ENCODE assay signal across 20 mouse cellular contexts in genomic region chr1:72103962-72104361, GRCm38 (mm10).
DNase-seq lines count a peak whose midpoint lies in the region; ATAC-seq lines count a peak whose summit lies in the region.
"Had no signal": no experiment of that assay in that cellular context is flagged by ENCODE, and none has a peak within 500 bp of the region (broad histone marks: within the 10 kb centered on the region; RNA-seq: fewer than 3 reads in every experiment).

No protein-coding gene starts in this region.

- no peaks in the 10 kb centered on the region for H3K36me3 ChIP-seq in embryonic facial prominence, embryonic 14.5 days (ENCODE audit: control insufficient read depth, insufficient read depth, low read length)
- no peaks in the 10 kb centered on the region for H3K36me3 ChIP-seq in embryonic facial prominence, embryonic 10.5 days (replicated peaks)
- H3K36me3 ChIP-seq: embryonic facial prominence, embryonic 13.5 days; heart, embryonic 10.5 days; hindbrain, embryonic 13.5 days had no signal

- DNase-seq in embryonic facial prominence, embryonic 14.5 days (ENCODE audit: low spot score) = peak; percentile 45
- no peak for DNase-seq in embryonic facial prominence, embryonic 10.5 days (ENCODE audit: low spot score)
- DNase-seq in retina, postnatal 1 day = peak; percentile 8
- no peak for DNase-seq in retina, embryonic 14.5 days (ENCODE audit: low spot score)
- peak; percentile 21 for DNase-seq in lung, postnatal 25 days (ENCODE audit: low spot score)
- DNase-seq in layer of hippocampus, postnatal 10 days (ENCODE audit: low spot score in 2 of 2) = no peak
- DNase-seq in urinary bladder, postnatal 25 days (ENCODE audit: low spot score) = no peak
- DNase-seq: adrenal gland, postnatal 10 days; B cell, adult 2 months; cerebellum, adult 11 months; cerebellum, adult 8-10 months; cerebellum, postnatal 25 days; gastrocnemius, adult 2 months; gastrocnemius, postnatal 25 days; heart, postnatal 14 days had no signal

- H3K9ac ChIP-seq in embryonic facial prominence, embryonic 14.5 days (ENCODE audit: low read depth, low read length) = no peak overlapping the region
- H3K9ac ChIP-seq: embryonic facial prominence, embryonic 13.5 days; hindbrain, embryonic 13.5 days had no signal

- no peaks in the 10 kb centered on the region for H3K4me1 ChIP-seq in embryonic facial prominence, embryonic 14.5 days (ENCODE audit: control insufficient read depth, insufficient read depth, low read length)
- H3K4me1 ChIP-seq in embryonic facial prominence, embryonic 10.5 days = no peaks in the 10 kb centered on the region
- H3K4me1 ChIP-seq: hindbrain, embryonic 13.5 days had no signal

- H3K4me2 ChIP-seq in embryonic facial prominence, embryonic 14.5 days (ENCODE audit: low read depth, low read length) = no peak overlapping the region
- H3K4me2 ChIP-seq: embryonic facial prominence, embryonic 13.5 days; hindbrain, embryonic 13.5 days had no signal

- H3K4me3 ChIP-seq in embryonic facial prominence, embryonic 14.5 days (ENCODE audit: low read depth, low read length) = no peak overlapping the region
- no peak overlapping the region for H3K4me3 ChIP-seq in embryonic facial prominence, embryonic 10.5 days
- H3K4me3 ChIP-seq: embryonic facial prominence, embryonic 13.5 days; gastrocnemius, adult 2 months; heart, embryonic 10.5 days; hindbrain, embryonic 13.5 days had no signal

- 65% methylated on average over 6 of the region's 6 CpGs for WGBS in embryonic facial prominence, embryonic 14.5 days
- 82% methylated on average over 6 of the region's 6 CpGs for WGBS in embryonic facial prominence, embryonic 10.5 days

- H3K9me3 ChIP-seq in embryonic facial prominence, embryonic 14.5 days (ENCODE audit: control insufficient read depth, low read length) = no peaks in the 10 kb centered on the region
- no peaks in the 10 kb centered on the region for H3K9me3 ChIP-seq in embryonic facial prominence, embryonic 10.5 days
- H3K9me3 ChIP-seq: embryonic facial prominence, embryonic 13.5 days; heart, embryonic 10.5 days; hindbrain, embryonic 13.5 days had no signal

- peak; percentile 57; the same call in 1 of the 2 replicates for ATAC-seq in embryonic facial prominence, embryonic 14.5 days (ENCODE audit: low read depth)
- ATAC-seq: CD4-positive, CD25-positive, alpha-beta regulatory T cell, adult 4 months; forebrain, embryonic 14.5 days had no signal

- no peaks in the 10 kb centered on the region for H3K27me3 ChIP-seq in embryonic facial prominence, embryonic 14.5 days (replicated peaks; ENCODE audit: control insufficient read depth, insufficient read depth, low read length)
- no peaks in the 10 kb centered on the region for H3K27me3 ChIP-seq in embryonic facial prominence, embryonic 10.5 days (replicated peaks; ENCODE audit: low read depth, poor library complexity, severe bottlenecking)
- H3K27me3 ChIP-seq: embryonic facial prominence, embryonic 13.5 days; hindbrain, embryonic 13.5 days had no signal

- H3K27ac ChIP-seq in embryonic facial prominence, embryonic 14.5 days (replicated peaks; ENCODE audit: low read depth, low read length) = no peak overlapping the region; the same call in 1 of the 2 replicates
- no peak overlapping the region for H3K27ac ChIP-seq in embryonic facial prominence, embryonic 10.5 days (replicated peaks)
- H3K27ac ChIP-seq: embryonic facial prominence, embryonic 13.5 days; gastrocnemius, adult 2 months; heart, embryonic 10.5 days; hindbrain, embryonic 13.5 days had no signal

Comparison
In these comparisons a context has a peak if more than half of its experiments do, and no peak if none do; other contexts are left out.
1. DNase-seq: peak in embryonic facial prominence, embryonic 14.5 days (single experiment), retina, postnatal 1 day (single experiment) and lung, postnatal 25 days (single experiment); none in embryonic facial prominence, embryonic 10.5 days (single experiment), retina, embryonic 14.5 days (single experiment), layer of hippocampus, postnatal 10 days (0 of 2) and urinary bladder, postnatal 25 days (single experiment).